Mouse (Mus musculus): ENCODE results near the gene Zdhhc19.

GRCm38 (mm10) chr16:32511338-32511734, 15.3 kb downstream of the Zdhhc19 start:
- TF ChIP-seq POLR2A (IDR thresholded peaks at IDR 0.05; ENCODE audit: extremely low read depth, insufficient read depth, low read length), result no peak
- TF ChIP-seq CTCF (IDR thresholded peaks at IDR 0.05; ENCODE audit: low read depth, low read length), result no peak

Measured in liver, adult 2 months (tissue).